Mouse (Mus musculus): ENCODE data around the gene Iqsec1.

Iqsec1 gene

GRCm38 (mm10) chr6:90706490-90706889 is 282.0 kb downstream of the Iqsec1 start:
- no peak for DNase-seq (ENCODE audit: low read depth, low spot score)

DNA sequence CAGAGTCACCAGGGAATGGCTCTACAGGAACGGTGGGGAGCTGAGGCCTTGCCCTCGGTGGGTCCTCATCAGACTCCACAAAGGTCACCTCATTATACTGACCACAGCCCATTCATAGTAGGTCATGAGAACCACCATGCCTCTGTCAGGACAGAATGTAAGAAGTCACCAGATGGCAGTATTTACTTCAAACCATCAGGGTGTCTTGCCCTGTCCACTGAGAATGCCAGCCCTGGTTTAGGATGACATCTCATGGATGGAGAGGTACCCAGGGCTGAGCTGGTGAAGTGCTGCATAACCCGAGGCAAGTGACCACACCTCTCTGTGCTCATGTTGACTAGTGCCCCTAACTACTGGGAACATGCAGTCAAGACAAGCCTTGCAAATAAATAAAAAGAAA is 282.7 kb downstream of the Iqsec1 start:
- no peak for DNase-seq (ENCODE audit: low read depth, low spot score)

DNA sequence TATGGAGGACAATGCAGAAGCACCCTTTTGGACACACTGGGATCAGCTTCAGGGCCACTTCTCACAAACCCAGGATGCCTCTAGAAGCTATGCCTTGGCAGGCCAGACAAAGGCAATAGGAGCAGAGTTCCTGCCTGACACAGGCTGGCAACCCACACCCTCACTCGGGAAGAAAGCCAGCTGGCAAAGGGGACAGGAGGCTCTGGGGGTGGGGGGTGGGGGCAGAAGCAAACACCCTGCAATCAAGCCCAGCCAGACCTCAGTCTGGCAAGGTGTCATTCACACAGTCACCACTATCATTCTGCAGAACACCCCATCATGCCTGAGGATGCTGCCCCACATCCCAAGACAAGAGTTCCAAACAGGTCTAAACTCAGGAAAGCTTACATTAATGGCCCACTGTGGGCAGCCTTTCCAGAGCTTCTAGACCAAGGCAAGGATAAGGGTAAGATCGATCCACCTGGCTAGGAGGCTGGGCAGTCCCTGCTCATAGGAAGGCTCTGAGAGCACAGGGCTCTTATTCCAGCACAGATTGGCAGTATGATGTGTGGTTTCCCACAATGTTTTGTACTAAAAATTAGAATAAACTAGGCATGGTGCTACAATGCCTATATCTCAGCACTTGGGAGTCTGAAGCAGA is 283.7 kb downstream of the Iqsec1 start:
- DNase-seq (ENCODE audit: low read depth, low spot score), result no peak

DNA sequence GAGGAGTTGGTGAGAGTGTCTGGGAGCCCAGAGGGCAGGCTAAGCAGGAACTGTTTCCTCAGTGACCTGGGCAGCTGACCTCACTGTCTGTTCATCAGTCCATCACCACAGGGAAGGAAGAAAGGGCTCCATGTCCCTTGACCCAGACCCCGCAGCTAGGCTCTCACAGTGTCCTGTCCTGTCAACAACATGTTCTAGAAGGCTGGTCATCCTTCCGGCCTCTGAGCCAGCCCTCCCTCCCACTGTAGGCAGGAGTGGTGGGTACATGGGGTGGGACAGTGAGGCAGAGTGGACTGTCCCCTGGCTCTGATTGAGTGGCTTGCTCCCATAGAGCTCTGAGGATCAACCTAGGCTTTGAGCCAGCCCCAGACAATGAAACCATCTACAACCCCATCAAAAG is 284.7 kb downstream of the Iqsec1 start:
- no peak for DNase-seq (ENCODE audit: low read depth, low spot score)

DNA sequence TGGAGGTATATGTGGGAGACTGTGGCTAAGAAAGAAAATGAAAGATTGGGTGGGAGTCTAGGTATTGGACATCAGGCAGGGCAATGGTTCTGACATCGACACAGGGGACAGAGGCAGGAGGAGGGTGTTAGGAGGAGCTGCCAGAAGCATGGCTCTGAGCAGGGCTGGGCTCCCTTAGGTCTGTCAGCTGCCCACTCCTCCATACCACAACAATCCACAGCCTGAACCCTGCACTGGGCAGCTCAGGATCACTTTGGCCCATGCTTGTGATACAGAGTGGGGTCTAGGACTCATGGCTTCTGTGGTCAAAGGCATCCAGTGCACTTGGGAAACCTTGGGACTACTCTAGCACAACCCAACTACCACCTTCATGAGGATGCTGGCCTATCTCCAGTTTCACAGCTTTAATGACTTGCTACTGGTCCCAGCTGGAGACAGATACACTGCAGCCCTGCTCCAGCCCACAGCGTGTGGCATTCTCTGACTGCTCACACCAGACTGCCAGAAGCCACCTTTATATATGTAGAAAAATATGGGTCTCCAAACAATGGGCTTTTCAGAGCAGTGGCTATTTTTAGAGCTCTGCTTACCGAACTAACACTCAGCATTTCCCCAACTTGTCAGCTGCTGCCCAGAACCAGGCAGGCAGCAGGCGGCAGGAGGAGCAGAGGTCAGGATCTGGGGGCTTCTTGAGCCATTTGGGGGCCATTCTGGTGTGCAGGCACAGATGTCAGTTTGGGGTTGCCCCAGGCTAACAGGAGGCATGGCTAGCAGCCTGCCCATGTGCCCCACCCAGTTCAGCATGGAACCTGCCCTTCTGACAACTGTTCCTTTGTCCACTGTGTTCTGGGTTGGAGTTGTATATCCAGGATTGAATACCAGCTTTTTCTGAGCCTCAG is 285.4 kb downstream of the Iqsec1 start:
- no peak for DNase-seq (ENCODE audit: low read depth, low spot score)

DNA sequence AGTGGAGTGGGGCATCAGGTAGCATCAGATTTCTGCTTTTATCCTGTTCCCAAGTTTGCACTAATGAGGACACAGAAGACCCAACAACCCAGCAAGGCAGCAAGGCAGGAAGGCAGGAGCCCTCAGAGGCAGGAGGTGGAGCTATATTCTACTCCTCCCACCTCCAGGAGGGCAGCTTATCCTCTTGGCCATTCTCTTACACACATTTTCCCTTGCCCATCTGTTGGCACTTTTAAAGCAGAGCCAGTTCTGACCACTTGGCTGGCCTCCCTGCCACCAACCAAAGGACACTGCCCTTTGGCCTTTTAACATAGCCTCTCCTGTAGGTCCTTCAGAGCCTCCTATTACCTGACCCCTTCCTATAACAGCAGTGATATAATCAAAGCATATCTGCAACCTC is 286.3 kb downstream of the Iqsec1 start:
- DNase-seq (ENCODE audit: low read depth, low spot score), result no peak

DNA sequence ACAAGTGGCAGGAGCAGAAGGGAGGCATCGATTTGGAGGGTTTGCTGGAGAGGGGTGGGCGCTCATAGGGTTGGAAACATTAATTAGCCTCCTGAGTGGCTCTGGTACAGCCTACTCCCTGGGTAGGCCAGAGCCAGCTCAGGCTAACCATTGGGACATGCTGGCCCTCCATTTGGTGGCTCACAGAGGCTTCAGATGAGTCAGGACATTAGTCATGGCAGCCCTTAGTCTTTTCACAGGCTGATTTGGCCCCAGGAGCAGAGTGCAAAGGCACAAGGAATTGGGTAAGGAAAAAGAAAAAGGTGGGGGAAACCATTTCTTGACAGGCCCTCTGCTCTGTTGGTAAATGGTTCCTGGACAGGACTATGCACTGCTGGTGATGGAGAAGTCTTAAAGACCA is 287.1 kb downstream of the Iqsec1 start:
- no peak for DNase-seq (ENCODE audit: low read depth, low spot score)

GRCm38 (mm10) chr6:90700737-90701136 is 287.7 kb downstream of the Iqsec1 start:
- DNase-seq (ENCODE audit: low read depth, low spot score), result no peak

GRCm38 (mm10) chr6:90700068-90700467 is 288.4 kb downstream of the Iqsec1 start:
- DNase-seq (ENCODE audit: low read depth, low spot score), result no peak

DNA sequence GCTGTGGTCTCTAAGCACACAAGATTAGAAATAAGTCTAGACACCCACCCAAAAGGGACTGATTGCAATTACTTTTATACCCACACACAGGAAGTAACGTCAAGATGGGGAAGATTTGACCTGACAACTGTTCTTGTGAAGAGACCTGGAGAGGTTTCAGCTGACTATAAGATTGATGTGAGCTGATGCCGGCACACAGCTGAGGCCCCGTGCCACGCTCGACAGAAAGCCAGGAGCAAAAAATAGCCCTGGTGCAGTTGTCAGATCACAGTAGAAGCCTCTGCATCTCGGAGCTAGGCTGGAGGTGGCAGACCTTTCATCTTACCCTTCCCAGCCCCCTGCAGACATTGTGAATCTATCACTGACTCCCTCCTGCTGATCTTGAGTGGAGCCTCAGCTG is 289.6 kb downstream of the Iqsec1 start:
- no peak for DNase-seq (ENCODE audit: low read depth, low spot score)

GRCm38 (mm10) chr6:90695754-90696153 is 292.7 kb downstream of the Iqsec1 start:
- DNase-seq (ENCODE audit: low read depth, low spot score), result no peak

- no peak for DNase-seq (ENCODE audit: low read depth, low spot score)
Measured at GRCm38 (mm10) chr6:90692404-90692803, 296.1 kb downstream of the Iqsec1 start.

DNA sequence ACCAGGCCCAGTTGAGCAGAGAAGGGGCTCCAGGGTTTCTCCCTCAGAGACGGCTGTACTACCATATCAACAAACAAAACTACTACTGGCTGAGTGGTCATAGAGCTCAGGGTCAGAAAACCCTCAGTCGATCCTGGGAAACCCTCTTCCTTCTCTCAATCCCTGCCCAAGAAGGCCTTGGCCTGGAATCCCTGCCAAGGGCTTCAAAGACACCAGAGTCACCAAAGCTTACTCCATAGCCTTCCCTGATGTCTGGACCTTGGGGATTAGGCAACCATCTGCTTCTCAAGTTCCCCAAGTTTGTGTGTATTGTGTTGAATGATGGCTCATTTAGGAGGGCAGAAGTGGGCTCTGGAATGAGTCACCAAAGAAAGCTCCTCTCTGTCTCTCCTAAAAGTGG is 296.6 kb downstream of the Iqsec1 start:
- no peak for DNase-seq (ENCODE audit: low read depth, low spot score)

DNA sequence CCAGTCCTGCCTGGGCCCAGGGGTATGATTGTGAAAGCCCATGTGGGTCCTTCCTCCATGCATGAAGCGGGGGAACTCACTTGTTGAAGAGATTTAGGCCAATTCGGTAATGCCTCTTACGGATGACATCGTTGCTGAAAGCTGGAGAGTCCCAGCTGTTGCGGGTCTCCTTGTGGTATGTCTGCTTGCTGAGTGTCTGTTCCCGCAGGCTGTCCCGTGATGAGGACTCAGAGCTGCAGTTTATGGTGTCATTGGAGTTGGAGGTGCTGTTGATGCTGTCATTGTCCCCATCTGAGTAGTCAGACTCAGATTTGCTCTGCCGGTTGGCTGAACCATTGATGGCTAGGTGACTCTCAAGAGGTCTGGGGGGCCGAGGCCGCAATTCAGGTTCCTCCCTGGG is 299.0 kb downstream of the Iqsec1 start:
- DNase-seq (ENCODE audit: low read depth, low spot score), result no peak

GRCm38 (mm10) chr6:90688742-90689141 is 299.7 kb downstream of the Iqsec1 start:
- no peak for DNase-seq (ENCODE audit: low read depth, low spot score)

DNA sequence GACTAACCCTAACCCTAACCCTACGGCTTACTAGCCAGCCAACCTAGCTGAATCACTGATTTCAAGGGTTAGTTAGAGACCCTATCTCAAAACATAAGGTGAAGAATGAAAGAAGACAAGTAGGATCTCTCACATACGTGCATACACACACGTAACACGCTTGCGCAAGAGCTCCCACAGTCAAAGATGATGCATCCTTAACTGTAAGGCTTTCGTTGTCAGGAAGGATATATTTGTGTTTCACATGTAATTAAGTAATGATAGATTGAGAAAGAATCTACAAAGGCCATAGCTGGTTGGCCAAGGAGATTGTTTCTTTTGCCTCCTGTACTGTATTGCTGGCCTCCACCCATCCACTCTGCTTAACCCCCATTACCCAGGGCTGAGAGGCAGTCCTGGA is 300.5 kb downstream of the Iqsec1 start:
- DNase-seq (ENCODE audit: low read depth, low spot score), result no peak

DNA sequence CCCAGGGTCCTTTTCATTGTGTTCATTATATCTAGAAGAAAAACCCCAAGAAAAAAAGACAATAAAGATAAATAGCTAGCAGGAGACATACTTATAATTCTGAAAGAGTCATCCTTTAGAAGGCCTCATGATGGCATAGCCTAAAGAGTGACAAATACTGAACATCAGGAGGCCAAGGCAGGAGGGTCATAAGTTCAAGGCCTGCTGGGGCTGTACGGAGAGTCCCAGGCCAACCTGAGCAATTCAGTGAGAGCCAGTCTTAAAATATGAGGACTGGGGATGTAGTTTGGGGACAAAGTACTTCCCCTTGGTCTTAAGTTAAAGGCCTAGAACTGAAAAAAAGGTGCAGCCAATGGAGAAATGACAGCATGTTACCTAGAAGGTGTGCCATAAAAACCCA is 301.7 kb downstream of the Iqsec1 start:
- DNase-seq (ENCODE audit: low read depth, low spot score), result no peak

DNA sequence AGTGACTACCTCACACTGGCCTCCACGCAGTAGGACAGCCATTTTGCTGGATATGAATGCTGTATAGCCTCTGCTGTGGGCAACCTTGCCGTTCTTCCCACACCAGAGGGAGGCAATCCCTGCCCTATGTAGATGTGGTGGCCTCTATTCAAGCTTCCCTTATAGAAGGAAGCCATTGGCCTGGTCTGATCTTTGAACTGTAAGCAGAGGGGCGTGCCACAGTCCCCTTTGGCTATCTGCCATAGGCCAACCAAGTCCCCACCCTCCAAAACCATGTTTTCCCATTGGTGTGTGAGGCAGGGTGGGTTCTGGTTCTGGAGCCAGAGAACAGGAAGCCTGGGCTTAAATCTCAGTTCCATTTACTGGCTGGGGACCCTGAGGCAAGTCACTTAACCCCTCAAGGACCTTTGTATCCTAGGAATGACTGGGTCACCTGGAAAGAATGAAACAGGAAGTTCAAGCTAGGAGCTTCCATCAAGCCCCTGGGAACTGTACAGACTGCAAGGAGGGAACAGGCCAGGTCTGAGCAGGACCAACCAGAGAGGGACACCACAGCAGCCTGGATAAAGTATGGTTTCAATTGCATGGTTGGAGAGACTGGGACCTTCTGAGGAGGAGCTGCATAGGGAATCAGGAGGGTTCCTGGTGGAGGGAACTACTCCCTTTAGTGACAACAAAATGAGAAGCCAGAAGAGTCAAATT is 304.5 kb downstream of the Iqsec1 start:
- peak; percentile 57 for DNase-seq (ENCODE audit: low read depth, low spot score)

GRCm38 (mm10) chr6:90680401-90680800 is 308.1 kb downstream of the Iqsec1 start:
- no peak for DNase-seq (ENCODE audit: low read depth, low spot score)

- no peak for DNase-seq (ENCODE audit: low read depth, low spot score)
Measured at GRCm38 (mm10) chr6:90678759-90679158, 309.7 kb downstream of the Iqsec1 start.

- no peak for DNase-seq (ENCODE audit: low read depth, low spot score)
Measured at GRCm38 (mm10) chr6:90668693-90669092, 319.8 kb downstream of the Iqsec1 start.

GRCm38 (mm10) chr6:90663736-90664135 is 324.7 kb downstream of the Iqsec1 start:
- no peak for DNase-seq (ENCODE audit: low read depth, low spot score)

- no peak for DNase-seq (ENCODE audit: low read depth, low spot score)
Measured at GRCm38 (mm10) chr6:90662148-90662547, 326.3 kb downstream of the Iqsec1 start.
